Mouse (Mus musculus) B cell, adult 2 months (primary cell): ENCODE measurements around the gene Cxcl1.
A peak's percentile ranks its signal among the peaks of the same experiment; 100 is the strongest.

ENCODE experiments used
- DNase-seq, 2 experiments: peaks; one replicate each; pipeline ENCODE4 v3.0.0; 2022

Gene Cxcl1

DNA sequence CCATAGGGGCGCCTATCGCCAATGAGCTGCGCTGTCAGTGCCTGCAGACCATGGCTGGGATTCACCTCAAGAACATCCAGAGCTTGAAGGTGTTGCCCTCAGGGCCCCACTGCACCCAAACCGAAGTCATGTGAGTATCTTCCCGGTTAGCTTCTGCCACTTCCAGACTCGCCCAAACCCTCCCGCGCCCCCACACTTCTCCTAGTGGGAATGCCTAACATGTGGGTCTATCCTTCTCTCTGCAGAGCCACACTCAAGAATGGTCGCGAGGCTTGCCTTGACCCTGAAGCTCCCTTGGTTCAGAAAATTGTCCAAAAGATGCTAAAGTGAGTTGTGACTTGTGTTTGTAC is 398 bp downstream of the Cxcl1 start:
- no peak for DNase-seq

DNA sequence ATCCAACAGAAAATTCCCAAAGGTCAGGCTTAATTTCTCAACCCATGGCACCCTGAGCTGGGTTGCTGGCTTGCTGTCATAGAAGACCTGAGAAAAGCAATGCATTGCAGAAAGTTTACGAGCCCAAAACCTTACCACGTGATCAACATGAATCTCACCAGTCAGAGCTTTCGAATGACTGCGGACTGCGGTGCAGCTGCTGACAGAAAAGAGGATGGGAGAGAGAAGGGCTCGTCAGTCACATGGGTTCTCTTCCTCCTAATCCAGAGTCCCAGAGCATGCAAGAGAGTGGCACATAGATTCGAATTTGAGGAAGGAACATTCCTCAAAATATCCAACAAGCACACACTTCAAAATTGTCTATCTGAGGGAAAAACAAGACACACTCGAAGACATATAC is 3.2 kb downstream of the Cxcl1 start:
- DNase-seq, result no peak

DNA sequence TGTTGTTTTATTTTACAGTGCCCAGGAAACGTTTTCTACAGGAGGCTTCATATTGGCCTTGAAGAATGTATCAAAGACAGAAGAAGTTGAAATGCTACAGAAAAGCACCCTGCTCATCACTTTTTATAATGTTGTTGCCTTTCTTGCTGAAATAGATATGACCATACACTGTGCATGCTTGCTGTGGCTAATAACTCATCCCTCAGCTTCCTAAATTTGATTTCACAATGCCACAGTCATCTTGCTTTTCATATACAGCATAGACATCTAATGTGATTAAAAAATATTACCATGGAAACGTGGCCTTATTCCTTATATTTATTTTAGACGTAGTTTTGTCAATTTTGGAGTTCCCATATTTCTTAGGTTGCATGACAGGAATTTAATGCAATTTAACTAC is 6.4 kb downstream of the Cxcl1 start:
- no peak for DNase-seq

DNA sequence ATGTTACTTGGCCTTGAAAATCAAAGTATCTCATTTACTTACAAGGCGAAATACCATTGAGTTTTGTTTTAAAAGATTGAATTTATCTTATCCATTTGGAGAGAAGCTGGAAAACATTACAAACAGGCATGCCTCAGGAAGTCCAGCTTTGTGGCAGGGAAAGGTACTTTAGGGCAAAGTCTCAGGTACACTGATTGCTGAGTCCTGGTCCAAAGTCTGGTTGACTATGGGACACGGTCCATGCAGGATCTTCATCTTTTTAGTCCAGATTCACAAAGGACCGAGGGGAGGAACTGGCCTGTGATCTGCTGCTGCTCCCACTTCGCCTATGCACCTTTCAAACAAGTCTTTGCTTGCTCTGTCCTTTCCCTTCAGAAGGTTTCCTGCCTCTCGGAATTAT is 8.3 kb downstream of the Cxcl1 start:
- no peak for DNase-seq

DNA sequence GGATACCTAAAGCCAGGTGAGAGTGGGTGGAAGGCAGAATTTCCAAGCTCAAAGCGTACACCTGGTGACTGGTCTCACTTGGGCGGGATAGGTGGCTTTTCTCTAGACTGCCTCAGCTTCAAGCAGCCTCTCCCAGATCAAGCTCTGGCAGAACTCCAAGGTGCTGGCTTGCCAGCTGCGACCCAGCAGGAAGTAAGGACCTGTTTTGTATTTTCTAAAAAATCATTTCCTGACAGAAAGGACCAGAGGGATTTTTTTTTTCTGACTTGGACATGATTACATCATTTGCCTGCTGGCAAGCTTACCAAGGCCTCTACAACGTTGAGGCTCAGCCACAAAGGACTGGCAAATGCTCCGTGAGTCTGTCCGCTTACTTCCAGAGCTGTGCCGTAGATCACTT is 9.1 kb downstream of the Cxcl1 start:
- no peak for DNase-seq

DNA sequence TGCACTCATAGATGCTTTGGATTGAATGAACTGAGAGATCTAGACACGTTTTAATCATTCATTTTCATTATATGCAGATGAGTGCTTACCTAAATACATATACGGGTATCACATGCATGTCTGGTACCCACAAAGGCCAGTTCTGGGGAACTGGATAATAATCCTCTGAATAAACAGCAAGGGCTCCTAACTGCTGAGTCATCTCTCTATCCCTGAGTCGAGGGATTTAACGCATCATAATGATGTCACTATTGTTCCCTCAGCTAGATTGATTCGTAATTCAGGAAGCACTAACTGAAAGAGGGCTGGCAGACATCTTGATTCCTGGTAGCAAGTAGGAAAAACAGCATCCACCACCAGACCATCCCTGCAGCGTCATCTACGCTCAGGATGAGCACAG is 9.6 kb downstream of the Cxcl1 start:
- DNase-seq, result no peak

DNA sequence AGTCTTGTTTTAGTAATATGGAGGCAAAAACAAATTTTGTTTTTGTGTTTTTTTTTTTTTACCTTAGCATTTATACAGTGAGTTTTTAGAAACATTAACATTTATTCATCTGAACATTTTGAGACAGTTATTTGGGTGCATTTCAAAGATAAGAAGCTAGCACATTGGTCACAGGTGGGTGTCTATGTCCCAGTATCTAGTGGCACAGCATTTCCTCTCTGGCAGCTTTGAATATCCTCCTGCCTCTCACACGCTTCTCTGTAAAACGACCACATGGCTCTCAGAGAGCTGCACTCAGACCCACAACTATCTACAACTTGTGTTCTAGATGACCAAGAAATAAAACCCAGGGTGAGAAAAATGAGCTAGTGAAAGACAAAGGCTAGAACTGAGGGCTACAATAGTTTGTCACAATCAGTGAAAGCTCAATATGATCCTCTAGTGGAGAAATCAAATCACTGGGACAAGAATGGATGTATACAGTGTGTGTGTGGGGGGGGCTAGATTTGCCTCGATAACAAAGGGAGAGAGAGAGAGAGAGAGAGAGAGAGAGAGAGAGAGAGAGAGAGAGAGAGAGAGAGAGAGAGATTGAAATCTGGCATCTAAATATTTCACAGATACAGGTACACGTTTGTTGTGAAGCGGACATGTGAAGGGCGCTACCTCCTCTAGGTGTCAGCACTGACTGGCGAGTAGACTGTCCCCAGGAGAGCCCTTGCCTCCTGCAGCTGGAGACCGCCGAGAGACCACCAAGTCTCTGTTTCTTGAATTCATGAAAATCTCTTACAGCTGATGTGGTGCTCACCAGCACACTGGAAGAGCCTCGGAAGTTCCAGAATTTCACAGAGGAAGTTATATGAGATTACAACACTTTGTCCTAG is 11.6 kb downstream of the Cxcl1 start:
- DNase-seq, result peak; percentile 19 to 24

DNA sequence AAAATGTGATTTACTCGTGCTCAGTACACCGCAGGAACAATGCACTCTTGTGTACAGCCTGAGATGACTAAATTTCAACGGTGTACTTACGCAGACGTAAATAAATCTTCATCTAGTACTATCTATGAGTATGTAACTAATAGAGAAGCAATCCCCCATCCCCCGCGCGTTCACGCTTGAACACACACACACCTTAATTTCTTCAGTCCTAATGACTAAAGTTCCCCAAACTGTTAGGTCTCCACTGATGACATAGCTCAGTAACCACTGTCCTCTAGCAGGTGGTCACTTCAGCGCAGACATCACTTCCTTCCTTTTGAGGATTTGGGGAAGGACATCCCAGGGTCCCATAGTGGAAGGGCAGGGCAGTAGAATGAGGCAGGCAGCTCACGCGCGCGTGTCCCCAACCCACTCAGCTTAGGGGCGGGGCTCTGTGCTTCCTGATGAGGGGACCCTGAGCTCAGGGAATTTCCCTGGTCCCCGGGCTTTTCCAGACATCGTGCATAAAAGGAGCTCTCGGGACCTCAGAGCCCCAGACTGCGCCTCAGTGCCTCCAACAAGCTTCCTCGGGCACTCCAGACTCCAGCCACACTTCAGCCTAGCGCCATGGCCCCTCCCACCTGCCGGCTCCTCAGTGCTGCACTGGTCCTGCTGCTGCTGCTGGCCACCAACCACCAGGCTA is 12.4 kb downstream of the Cxcl1 start, which contains the start of gene Cxcl2:
Gene Cxcl2, plus strand, starts transcription at position 533 of the 682 bp plus-strand sequence.
- DNase-seq, result peak; percentile 17 to 38

DNA sequence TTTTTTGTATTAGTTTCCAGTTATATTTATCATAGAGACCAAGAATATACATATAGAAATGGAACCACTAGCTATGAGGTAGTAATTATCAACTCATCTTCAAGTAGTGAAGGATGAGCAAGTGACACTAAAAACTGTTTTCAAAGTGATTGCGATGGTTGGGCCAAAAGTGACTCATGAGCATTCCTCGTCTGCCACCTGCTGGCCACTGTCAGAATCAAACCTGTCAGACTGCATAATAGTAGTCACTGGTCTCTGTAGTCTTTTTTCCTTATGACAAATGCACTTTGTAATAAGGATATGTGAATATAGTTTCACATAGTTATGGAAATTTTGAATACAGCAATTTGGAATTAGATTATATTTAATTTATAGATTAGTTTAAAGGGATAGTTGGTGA is 17.9 kb downstream of the Cxcl1 start:
- DNase-seq, result peak; percentile 62 to 69

DNA sequence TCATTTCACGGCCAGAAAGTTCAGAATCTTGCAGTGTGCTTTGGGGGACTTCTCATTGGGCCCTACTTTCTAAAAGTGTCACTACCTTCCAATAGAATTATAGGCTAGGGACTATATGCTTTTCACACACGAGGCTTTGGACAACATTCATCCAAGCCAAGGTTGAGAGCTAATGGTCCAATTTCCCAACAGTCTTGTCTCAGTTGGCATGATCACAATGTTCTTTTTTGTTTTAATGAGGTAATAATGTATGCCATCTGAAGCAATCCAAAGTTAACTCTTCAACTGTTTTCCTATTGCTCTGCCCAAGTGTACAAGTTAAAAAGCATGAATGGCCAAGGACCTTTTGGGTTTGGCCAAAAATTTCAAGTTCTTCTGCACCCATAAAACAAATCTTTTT is 28.5 kb downstream of the Cxcl1 start:
- DNase-seq, result no peak

DNA sequence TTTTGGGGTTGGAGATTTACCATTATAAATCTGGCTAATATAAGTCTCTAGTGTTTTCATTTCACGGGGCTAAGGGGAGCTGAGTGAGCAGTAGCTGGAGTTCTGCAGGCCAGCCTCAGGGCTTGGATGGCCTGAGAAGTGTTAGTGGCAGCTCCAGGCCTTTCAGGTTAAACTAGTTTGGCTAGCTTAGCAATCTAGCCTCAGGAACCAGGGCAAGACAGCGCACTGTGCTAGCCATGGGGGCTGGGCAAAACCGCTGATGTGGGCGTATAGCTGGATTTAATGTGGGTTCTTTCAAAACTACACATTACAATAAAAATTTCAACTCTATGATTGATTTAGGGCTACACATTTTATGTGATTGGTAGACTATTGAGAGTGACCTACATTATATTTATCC is 31.9 kb downstream of the Cxcl1 start:
- DNase-seq, result no peak

DNA sequence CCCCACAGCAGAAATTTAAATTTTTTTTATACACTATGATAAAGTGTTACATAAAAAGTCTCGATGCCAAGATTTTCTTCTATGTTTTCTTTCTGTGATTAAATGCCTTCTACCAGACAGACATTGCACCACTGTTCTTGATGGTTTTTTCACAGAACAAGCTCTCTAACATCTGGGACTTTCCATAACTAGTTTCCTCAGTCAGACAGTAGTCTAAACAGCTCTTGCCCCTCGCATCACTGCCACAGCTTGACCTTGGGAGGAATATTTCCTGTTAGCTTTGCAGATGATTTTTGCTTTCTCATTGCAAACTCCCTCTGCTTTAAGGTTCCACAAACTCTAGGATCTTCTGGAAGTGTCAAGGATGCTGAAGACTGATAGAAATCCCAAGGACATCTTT is 39.5 kb downstream of the Cxcl1 start:
- no peak for DNase-seq

DNA sequence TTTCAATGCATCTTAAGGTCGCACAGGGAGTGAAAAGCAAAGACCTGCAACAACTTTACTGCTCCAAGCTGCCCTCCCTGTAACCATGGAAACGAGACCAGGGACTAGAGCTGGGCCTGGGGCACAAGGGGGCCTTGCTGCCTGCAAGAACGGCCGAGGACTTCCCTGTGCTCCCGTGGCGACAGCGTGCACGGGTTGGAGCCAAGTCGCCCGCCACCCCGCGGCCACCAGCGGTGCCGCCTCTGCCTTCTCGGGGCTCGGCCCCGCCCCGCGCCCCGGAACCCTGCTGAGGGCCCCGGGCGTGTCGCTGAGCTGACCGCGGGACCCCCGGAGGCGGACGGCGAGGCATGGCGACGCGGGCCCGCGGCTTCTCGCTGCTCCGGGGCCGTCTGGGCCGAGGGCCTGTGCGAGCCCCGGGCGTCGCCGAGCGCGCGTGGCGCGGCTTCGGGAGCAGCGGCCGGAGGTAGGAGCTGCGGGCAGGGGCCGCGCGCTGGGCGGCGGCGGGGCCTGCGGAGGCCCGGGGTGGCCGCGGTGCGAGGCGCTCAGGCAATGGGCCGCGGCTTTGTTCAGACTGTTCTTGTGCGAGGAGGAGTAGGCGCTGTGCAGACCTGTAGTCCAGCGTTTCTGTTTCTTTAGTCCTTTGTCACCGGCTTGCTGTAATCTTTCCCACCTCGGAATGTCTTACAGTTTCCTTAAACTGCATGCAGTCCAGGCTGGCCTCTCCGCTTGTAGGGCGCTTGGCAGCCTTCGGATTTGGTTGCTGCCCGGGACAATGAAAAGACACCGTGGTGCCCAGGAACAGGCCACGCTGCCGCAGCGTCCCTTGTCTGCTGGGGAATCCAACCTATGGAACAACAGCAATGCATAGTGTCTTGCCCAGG is 40.2 kb downstream of the Cxcl1 start, which contains the start of gene Mthfd2l:
Gene Mthfd2l, plus strand, starts transcription at position 147 of the 881 bp plus-strand sequence.
- peak; percentile 84 for DNase-seq

DNA sequence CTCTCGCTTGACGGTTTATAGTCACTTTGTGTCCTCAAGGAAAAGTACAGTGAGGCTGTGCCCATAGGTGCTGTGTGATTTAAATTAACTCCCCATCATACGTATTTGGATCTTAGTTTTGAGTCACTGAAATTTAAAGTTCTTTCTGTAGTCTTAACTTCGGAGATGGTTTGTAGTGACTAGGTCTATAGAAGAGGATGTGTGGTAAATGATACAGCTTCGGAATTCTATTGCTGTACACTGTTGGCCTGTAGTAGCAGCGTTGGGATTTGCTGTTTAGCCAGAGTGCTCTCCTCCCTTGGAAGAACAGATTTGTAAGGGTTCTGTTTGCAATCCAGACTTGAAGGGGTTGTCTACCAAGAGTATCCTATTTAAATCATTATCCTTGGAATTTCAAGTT is 40.9 kb downstream of the Cxcl1 start:
- DNase-seq, result no peak

DNA sequence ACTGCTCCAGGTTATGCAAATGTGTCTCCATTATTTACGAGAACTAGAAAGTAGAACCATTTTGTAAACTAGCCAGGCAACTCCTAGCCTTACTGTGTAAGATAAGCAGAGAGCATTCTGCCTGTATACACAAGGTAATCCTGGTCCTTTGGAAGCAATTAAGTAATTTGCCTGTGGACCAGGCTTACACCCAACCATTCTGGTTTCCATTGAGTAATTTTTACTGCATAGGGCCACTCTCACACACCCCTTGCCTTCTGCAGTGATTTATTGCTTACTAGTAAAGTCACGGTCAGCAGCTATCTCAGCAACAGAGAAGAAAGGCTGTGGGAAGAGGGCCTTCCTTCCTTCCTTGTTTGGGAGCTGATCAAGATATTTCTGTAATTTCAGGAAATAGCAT is 45.7 kb downstream of the Cxcl1 start:
- no peak for DNase-seq
